Mouse (Mus musculus): Measurements from ENCODE around the gene Nsrp1.
A peak's percentile ranks its signal among the peaks of the same experiment; 100 is the strongest.

The Nsrp1 gene

GRCm38 (mm10) chr11:77041891-77042290 is 36.3 kb downstream of the Nsrp1 start:
- DNase-seq: no peak

DNA sequence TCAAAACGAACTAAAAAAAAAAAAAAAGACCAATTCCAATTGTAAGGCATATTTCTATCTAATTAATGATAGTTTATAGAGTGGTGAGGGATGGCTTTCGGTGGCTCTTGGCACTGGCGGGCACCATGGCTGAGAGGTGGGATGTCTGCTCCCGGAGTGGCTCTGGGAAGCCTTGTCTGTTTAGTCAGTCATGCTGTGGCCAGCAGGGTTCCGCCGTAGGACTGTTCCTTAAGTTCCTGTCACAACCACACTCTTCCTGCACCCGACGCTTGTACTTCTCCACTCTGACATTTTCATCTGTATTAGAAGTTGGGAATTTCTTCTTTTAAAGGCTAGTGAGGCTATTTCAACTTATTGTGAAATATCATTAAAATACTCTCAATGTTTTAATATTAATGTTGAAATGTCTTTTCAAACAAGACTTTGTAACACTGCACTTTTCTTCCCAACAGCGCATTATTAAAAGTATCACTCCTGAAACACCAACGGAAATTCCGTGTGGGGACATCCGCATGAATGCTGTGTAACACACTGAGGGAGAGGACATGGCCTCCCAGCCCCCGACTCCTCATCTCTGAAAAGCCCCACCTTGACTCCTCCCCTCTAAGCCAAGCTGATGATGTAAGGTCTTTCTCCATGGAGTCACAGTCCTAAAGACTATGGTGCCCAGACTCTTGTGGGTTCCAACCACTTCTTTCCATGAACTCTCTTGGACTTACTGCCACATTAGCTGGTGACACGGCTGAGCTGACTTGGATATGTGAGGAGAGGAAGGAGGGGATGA is 46.9 kb downstream of the Nsrp1 start:
- DNase-seq: peak in 1 of 2 experiments; percentile 5

- no peak for DNase-seq
These were observed 50.1 kb downstream of the Nsrp1 start for GRCm38 (mm10) chr11:77028157-77028556.

DNA sequence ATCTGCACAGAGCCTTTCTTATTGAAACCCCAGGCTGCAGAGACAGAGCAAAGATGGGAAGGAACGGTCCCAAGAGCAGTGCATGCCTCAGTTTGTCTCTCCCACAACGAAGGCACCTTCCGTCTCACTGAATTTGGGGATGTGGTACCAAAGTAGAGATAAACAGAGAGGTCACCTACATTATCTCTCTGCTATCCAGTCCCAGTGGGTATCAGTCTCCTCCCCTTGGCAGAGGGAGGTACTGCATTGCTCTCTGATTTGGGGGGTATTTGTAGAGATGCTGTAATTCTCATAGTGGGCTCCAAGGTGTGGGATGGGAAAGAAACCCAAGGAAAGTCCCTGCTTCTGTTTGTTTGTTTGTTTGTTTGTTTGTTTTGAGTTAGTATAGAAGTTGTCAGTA is 51.7 kb downstream of the Nsrp1 start:
- peak in 1 of 2 experiments; percentile 0 for DNase-seq

DNA sequence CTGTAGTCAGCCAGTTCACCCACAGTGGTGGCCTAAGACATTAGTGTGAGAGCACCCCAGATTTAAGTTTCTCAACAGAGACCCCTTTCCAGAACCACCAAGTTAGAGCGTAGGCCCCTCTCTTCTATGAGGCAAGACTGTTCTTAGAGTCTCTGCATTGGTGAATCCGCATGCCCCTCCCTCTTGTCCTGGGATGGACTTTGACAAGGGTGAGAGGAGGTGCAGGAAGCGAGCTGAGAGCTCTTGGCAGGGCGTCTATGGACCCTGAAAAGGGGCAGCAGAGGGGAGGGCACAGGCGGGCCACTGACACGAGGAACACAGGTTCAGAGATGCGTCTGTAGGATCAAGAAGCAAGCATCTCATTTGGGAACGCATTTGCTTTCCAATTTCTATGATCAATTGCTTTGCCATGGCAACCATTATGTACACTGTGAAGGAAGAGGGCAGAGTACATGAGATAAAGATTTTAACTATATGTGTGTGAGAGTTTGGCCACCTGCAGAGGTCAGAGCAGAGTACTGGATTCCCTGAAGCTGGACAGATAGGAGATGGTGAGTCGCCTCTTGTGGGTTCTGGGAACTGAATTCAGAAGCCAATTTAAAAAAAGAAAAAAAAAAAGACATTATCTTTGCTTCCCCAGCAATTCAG is 56.4 kb downstream of the Nsrp1 start:
- DNase-seq: no peak

GRCm38 (mm10) chr11:77019539-77019938 is 58.7 kb downstream of the Nsrp1 start:
- DNase-seq: no peak

DNA sequence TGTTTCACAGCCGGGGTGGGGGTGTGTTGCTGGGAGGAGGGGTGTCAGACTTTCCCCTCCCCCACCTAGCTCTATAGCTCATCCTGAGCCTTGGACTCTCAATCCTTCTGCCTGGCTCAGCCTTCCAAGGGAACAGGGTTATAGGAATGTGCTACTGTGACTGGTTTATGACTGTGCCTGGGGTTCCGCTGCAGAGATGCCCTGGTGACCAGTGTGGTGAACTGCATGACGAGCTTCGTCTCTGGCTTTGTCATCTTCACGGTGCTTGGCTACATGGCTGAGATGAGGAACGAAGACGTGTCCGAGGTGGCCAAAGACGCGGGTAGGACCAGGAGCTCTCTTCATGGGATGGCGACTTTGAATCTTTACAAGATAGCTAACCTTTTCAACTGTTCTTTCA is 60.2 kb downstream of the Nsrp1 start:
- no peak for DNase-seq

DNA sequence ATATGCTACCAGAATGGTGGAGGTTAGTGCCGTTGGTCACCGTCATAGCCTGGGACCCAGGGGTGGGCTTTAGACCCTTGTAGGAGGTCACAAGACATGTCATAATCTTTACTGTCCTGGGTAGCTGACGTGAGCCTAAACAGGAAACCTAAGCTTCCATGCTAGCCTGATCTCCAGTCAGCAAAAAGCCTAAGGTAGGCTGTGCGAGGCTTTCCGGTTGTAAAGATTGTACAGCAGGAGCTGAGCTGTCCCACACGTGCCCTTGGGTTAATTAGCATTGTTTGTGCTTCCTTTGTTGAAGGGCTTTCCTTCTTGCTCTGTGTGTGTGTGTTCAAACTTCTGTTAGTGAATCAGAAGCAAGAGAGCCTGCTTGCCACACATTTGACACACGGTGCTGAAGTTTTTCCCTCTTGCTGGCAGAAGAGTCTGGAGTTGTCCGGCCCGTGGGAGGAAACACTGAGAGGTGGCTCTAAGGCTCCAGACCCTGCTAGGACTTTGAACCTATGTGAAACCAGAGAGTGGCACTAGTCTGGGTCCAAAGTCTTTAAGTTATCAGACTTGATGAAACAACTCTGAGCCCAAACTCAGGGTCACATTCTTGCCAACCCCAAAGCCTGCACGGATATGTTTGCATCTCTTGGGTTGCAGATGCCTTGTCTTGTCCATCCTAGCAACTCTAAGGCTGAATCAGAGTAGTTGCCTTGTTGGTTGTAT is 67.3 kb downstream of the Nsrp1 start:
- DNase-seq: no peak

GRCm38 (mm10) chr11:77009069-77010025 is 68.9 kb downstream of the Nsrp1 start:
- DNase-seq: no peak

DNA sequence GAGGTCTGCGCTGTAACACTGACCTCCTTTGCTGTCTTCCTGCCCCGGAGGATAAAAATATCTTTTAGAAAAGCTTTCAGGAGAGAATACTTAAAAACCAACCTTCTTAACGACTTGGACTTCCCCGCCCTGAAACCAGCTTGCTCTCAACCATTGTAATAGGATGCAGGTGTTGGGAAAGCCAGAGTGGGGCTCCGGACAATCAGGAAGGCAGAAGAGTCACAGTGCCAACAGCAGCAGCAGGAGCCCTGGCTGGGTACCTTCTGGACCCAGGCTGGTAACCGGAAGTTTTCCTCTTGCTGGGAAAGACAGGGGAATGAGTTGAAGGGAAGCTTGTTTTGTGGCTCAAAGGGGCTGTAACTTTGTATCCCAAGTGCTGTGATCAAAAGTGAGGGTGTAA is 71.6 kb downstream of the Nsrp1 start:
- DNase-seq: no peak

GRCm38 (mm10) chr11:77005881-77006280 is 72.4 kb downstream of the Nsrp1 start:
- DNase-seq: no peak

DNA sequence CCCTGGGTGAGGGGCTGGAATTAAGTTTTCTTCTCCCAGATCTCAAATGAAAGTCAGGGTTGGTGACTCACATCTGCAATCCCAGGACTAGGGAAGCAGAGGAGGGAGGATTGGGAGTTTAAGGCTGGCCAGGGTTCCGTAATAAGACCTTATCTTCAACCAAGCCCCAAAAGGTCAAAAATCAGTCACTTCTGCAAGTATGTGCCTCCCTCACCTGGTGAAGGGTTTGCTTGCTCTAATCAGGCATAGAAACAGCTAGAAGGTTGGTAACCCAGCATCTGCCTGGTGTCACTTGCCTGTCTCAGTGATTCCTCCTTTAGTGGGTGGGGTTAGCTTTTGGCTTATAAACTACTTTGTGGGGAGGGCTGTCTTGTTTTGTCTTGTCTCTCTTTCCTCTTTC is 75.9 kb downstream of the Nsrp1 start:
- DNase-seq: no peak

- DNase-seq: no peak
These were observed 77.5 kb downstream of the Nsrp1 start for GRCm38 (mm10) chr11:77000741-77001140.

DNA sequence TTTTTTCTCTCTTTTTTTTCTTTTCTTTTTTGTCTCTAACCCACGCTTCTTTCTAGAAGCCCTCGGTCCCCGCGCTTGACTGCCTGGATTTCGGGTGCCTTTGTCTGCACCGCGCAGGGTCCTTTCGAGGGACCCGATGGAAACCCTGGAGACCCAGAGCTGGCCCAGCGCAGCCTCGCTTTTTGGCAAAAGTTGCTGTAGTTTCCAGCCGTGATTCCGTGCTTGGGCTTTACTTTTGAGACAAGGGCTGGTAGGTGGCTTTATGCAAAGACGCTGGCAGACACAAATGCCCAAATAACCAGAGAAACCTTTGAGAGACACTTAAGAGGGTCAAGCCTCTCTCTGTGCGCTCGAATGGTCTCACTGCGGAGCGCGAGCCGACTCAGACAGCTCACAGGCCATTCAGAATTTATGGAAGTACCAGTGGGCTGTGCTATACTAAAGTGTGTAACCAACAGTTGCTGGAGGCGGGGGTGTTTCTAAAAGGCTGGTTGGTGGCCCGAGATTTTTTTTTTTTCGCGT is 79.5 kb downstream of the Nsrp1 start:
- DNase-seq: no peak

DNA sequence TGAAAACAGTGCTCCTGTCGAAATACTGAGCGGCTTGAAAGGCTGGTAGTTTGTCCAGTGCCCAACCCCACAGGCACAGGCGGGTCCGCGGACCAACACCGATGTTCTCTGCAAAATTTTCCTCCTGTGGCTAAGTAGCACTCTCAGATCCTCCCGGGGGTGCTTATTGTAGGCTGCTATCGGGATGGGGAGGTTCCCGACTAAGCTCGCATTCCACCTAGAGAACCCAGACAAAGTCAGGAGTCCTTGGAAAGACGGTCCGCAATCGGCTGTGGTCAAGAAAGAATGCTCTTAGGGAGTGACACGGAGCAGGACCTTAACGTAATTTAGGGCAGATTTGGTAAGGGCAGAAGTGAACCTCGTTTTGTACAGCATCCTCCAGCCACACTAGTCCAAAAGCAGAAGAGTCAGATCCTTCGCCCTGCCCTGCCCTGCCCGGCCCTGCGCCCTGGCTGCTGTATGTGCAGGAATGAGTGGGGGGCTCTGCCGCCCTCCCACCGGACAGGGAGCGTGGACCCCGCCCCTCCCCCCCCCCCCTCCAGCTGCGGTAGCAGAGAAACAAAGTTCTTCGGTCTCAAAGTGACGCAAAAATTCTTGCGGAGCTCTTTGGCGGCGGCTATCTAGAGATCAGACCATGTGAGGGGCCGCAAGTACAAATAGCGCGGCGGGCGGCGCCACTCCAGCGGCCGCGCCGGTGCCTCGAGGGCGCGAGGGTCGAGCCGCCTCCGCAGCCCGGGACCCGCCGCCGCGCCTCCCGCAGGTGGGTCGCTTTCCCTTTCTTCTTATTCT is 80.1 kb downstream of the Nsrp1 start, which contains the start of gene Slc6a4:
TSS of gene Slc6a4 (plus strand) at position 688 of the 789 bp plus-strand sequence.
- DNase-seq: peak in 1 of 2 experiments; percentile 22

GRCm38 (mm10) chr11:76997305-76997704 is 80.9 kb downstream of the Nsrp1 start:
- peak; percentile 77 to 87 for DNase-seq

- peak; percentile 41 for DNase-seq
These were observed 82.1 kb downstream of the Nsrp1 start for GRCm38 (mm10) chr11:76995966-76996672.
